Mouse (Mus musculus) cerebellum, postnatal 25 days (tissue): ENCODE measurements around the gene Micu2.

Source experiments
- DNase-seq, 2 experiments: peaks; one replicate each; pipeline ENCODE4 v3.0.0; 2021; ENCODE audit warnings: mixed read lengths in 2 of 2

Gene Micu2

GRCm38 (mm10) chr14:57998526-57999401 lies at the start of gene Micu2:
Gene Micu2 (minus strand): TSS chr14:57999262.
- peak; percentile 84 to 92 for DNase-seq

- DNase-seq = no peak
Measured at GRCm38 (mm10) chr14:58046639-58047284, 47.7 kb upstream of the Micu2 start.

- no peak for DNase-seq
Measured at GRCm38 (mm10) chr14:58036174-58036573, 37.1 kb upstream of the Micu2 start.

- peak; percentile 80 to 87 for DNase-seq
Measured at GRCm38 (mm10) chr14:58034567-58034966, 35.5 kb upstream of the Micu2 start.

- DNase-seq = peak in 1 of 2 experiments; percentile 36
Measured at GRCm38 (mm10) chr14:58018869-58019268, 19.8 kb upstream of the Micu2 start.

GRCm38 (mm10) chr14:58003852-58004251 lies 4.8 kb upstream of the Micu2 start:
- DNase-seq = no peak

- no peak for DNase-seq
Measured at GRCm38 (mm10) chr14:58002161-58002560, 3.1 kb upstream of the Micu2 start.

GRCm38 (mm10) chr14:57999402-57999734 lies 306 bp upstream of the Micu2 start:
- DNase-seq = no peak

GRCm38 (mm10) chr14:57997431-57997830 lies 1.6 kb downstream of the Micu2 start:
- DNase-seq = no peak

GRCm38 (mm10) chr14:57996210-57996609 lies 2.9 kb downstream of the Micu2 start:
- DNase-seq = peak in 1 of 2 experiments; percentile 14

- no peak for DNase-seq
Measured at GRCm38 (mm10) chr14:57991761-57992160, 7.3 kb downstream of the Micu2 start.

- no peak for DNase-seq
Measured at GRCm38 (mm10) chr14:57989162-57989561, 9.9 kb downstream of the Micu2 start.

GRCm38 (mm10) chr14:57985780-57986179 lies 13.3 kb downstream of the Micu2 start:
- no peak for DNase-seq

- DNase-seq = no peak
Measured at GRCm38 (mm10) chr14:57982450-57982849, 16.6 kb downstream of the Micu2 start.

- no peak for DNase-seq
Measured at GRCm38 (mm10) chr14:57981720-57982418, 17.2 kb downstream of the Micu2 start.

GRCm38 (mm10) chr14:57980776-57981175 lies 18.3 kb downstream of the Micu2 start:
- no peak for DNase-seq

- DNase-seq = no peak
Measured at GRCm38 (mm10) chr14:57980179-57980578, 18.9 kb downstream of the Micu2 start.

- no peak for DNase-seq
Measured at GRCm38 (mm10) chr14:57978144-57978543, 20.9 kb downstream of the Micu2 start.

- DNase-seq = no peak
Measured at GRCm38 (mm10) chr14:57975656-57976055, 23.4 kb downstream of the Micu2 start.

- DNase-seq = no peak
Measured at GRCm38 (mm10) chr14:57971986-57972525, 27.0 kb downstream of the Micu2 start.

- no peak for DNase-seq
Measured at GRCm38 (mm10) chr14:57968873-57969272, 30.2 kb downstream of the Micu2 start.

GRCm38 (mm10) chr14:57967080-57967797 lies 31.8 kb downstream of the Micu2 start:
- no peak for DNase-seq

GRCm38 (mm10) chr14:57961861-57962260 lies 37.2 kb downstream of the Micu2 start:
- DNase-seq = no peak
